Mouse (Mus musculus): Measurements from ENCODE around the gene Tead1.

Gene Tead1

DNA sequence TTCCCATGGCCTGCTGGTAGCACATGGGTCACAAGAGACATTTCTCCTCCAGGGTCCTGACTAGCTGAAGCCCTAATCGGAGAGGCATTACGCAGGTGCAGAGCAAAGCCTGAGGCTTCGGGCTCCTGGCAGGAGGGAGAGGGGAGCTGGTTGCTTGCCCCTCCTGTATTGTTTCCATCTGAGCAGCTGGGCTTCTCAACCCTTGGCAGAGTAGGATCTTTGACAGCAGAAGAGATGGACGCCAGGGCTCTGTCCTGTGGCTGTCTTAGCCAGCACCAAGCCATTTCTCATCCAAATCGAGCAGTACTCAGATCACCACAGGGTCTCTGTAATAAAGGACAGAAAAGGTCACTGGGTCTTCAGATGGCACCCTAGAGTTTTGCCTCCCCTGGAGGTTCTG, 97.6 kb downstream of the Tead1 start:
- DNase-seq (ENCODE audit: low spot score), result no peak

DNA sequence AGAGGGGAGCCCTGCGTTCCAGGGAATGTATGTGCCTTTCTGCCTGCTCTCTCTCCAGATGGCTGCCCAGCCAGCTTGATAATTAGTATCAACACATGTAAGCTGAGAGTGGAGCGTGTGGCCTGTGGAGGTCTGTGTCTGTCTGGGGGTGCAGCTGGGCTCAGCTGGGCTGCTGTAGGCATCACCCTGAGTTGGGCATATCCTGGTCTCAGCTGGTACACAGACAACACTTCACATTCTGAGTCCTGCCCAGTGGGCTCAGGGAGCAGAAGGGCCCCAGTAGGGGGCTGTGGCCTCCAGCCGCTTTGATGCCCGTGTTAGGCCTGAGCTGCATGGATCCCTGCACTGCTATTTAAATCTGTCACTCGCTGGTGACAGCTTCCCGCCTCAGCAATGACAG, 100.5 kb downstream of the Tead1 start:
- DNase-seq (ENCODE audit: low spot score), result peak; percentile 72

DNA sequence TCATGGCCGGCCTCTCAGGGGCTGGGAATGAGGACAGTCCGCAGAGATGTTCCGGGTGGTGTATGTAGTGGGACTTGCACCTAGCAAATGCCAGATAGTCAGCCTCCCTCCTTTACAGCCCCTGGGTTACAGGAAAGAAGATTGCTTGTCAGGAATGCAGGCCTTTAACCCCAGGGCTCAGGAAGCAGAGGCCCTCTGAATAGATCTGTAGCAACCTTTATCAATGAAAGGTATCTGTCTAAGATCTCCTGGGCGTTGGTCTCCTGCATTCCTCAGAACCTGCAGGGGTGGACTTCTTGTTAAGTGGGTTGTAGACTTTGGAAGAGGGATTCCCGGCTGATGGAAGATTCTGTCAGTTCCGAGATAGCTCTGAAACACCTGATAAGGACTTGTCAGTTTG, 101.8 kb downstream of the Tead1 start:
- DNase-seq (ENCODE audit: low spot score), result no peak

DNA sequence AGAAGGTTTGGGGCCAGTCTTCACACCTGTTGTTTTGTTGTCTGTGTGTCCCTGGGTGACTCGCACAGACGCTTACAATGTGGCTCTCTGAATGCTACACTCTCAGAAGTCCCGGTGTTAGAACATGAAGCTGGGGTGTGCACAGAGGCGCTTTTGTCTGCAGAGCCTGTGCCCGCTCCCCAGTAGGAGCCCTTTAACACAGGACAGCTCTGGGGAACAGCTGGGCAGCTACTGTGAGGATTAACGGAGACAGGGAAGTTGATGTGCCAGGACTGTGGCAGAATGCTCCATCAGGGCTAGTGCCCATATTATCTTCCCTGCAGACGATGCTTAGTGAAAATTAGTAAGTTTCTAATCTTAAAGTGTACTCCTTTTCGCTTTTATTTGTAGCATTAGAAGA, 102.9 kb downstream of the Tead1 start:
- DNase-seq (ENCODE audit: low spot score), result no peak

DNA sequence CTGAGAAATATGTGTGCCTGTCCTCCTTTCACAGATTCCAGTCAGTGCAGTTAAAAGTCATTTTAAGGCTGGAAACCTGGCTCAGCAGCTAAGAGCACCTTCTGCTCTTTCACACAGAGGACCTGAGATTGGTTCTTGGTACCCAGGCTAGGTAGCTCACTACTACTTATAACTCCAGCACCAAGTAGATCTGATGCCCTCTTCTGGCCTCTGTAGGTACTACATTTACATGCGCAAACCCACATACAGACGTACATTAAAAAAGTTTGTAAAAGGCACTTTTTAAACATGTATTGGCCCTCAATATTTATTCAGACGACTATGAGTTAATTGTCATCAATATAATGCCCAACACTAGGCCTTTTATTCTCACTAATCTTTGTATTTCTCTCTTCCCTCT, 105.2 kb downstream of the Tead1 start:
- no peak for DNase-seq (ENCODE audit: low spot score)

DNA sequence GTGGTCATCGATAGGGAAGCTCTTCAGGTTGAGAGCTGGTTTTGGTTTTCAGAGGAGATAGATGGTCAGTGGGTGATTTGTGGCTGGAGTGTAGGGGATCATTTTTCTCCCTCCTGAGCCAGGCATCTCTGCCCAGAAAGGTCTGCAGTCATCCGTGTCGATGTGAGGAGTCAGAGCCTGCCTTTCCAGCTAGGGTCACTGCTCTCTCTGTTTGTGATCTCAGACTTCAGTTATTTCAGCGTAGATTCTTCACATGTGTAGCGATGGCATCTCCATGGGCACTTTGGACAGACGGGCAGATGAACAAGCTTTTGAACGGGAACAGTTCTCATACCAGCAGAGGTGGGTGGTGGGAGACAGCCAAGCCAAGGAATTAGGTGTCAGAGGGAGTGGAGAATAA, 106.2 kb downstream of the Tead1 start:
- no peak for DNase-seq (ENCODE audit: low spot score)

DNA sequence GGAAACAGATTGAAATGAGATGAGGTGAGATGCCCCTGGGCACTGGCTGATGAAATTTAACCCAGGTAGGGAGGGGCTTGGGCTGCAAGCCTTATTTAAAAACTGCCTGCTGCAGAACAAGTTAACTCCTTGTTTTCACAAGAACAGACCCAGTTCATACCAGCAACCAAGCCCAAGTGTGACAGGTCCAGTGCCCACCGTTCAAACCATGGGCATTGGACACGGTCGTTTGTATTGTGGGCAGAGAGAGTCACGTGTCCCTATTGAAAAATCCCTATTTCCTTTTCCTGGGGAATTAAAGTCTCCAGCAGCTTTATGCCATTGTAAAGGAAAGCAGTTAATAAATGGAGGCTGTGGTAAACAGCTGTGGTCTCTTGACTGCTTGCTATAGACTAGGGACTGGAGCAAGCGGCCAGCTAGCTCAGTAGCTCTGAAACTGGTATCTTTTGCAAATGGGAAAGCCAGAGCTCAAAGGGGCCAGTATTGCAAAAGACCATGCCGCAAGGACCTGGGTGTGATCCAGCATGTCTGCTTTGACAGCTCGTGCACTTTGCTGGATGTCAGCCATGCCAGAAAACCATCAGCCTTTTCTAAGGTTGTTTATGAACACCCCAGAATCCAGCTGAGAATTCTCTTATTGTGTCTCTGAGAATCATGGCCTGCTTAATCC, 107.6 kb downstream of the Tead1 start:
- no peak for DNase-seq (ENCODE audit: low spot score)

DNA sequence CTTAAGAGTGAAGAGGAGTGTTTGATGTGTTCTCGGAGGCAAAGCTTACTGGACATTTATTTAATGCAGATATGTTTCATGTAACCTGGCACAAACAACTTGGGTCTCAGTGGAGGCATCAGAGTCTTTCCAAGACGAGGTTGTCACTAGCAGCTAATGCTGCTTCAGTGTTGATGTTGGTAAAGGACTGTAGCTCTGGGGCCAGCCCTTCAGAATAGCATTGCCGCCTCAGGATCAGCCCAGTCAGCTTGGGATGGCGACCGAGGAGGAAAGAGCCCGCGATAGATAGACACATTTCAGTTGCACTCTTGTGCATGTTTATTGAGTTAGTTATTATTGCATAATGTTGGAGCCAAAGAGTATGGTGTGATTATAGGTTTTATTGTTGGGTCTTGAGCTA, 108.2 kb downstream of the Tead1 start:
- DNase-seq (ENCODE audit: low spot score), result no peak

DNA sequence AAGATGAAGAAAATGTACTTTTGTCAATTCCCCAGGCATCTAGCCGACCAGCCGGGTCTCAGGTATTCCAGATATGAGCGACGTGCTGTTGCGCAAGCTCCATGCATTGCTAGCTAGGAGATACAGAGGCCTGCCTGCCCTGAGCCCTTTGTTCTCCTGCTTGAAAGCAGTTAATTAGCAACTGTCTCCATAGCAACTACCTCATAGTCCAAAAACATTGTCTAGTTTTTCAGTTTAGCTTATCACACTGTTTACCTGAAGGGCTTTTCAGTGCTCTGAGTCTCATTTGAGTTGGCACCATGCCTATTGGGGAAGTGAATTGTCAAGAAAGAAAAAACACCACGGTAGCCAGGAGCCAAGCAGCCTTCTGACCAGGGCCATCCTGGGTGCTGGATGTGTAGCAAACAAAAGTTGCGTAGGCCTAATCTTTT, 109.2 kb downstream of the Tead1 start:
- DNase-seq (ENCODE audit: low spot score), result peak; percentile 64

DNA sequence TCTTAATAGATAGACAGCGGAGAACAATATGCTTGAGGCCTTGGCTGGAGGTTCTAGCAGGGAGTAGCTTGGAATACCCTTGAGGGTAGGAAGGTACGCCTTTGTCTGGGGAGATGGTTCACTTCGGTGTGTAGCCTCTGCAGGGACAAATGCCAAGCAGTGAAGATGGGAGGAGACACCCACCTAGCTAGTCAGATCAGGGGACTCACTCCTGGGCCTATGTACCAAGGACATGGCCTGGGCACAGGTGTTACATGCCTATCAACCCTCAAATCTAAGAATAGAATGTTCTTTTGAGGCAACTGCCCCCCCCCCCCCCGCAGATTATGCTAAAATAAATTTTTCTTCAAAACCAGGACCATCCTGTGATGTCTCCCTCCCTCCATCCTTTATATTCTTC, 110.6 kb downstream of the Tead1 start:
- DNase-seq (ENCODE audit: low spot score), result no peak

DNA sequence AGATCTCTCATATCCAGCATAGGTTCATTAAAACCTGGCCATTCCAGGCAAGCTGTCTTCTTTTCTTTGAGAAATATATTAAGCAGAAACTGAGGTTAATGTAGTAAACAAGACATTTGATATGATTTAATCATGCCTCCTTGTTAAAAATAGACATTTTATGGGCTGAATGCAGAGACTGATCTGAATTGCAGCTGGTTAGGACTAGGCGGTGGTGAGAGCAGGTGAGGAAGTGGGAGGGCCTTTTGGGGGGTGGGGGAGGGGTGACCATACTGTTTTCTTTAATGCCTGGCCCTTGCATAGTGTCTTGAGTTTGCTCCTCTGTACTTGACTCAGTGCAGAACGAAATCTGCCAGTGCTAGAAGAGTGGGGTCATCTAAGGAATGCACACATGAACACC, 111.2 kb downstream of the Tead1 start:
- DNase-seq (ENCODE audit: low spot score), result no peak

DNA sequence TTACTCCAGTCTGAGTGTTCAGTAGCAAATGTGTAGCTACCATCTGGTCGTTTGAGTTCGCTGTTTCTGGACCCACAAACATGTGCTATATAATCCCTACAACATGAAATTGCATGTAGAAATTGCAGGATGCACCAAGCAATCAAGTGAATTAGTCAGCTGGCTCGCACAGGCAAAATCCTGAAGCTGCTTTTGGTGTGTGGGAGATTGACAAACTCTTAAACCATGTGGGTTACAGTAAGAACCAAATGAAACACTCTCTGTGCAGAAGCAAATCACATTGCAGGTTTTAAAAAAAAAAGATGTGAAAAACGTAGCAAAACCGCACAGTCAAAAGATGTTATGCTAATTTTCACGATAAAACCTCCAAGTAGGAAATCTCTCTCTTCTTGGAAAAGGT, 113.6 kb downstream of the Tead1 start:
- no peak for DNase-seq (ENCODE audit: low spot score)

DNA sequence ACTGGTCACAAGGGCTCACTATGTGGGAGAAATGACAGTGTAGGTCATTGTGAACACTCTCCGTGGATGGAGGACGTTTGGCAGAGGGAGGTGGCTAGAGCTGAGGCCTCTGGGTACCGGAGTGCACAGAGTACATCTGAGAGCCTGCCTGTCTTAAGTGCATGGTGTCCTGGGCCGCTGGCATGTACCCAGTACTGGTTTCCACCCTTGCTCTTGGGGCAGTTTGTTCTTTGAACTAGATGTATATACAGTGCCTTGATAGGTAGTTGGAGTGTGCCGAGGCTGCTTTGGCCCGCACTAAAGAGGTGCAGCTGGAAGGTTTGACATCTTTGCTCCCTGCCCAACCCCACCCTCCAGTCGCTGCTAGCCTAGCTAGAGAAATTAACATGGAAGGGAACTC, 114.8 kb downstream of the Tead1 start:
- DNase-seq (ENCODE audit: low spot score), result no peak

DNA sequence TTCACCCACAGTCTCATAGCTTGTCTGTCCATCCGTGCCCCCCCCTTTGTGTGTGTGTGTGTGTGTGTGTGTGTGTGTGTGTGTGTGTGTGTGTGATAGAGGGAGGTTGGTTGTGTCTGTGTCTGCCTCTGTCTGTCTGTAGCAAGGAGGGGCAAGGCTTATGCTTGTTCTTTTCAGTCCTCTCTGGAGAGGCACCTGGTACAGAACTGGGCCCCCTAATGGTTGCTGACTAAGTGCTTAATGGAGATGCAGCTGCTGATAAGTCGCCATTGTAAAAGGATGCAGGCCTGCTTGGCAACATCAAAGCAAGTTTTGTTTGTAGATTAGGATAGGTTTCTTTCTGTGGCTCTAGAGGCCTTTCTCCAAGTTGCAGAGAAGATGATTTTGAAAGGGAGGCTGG, 115.4 kb downstream of the Tead1 start:
- DNase-seq (ENCODE audit: low spot score), result no peak

DNA sequence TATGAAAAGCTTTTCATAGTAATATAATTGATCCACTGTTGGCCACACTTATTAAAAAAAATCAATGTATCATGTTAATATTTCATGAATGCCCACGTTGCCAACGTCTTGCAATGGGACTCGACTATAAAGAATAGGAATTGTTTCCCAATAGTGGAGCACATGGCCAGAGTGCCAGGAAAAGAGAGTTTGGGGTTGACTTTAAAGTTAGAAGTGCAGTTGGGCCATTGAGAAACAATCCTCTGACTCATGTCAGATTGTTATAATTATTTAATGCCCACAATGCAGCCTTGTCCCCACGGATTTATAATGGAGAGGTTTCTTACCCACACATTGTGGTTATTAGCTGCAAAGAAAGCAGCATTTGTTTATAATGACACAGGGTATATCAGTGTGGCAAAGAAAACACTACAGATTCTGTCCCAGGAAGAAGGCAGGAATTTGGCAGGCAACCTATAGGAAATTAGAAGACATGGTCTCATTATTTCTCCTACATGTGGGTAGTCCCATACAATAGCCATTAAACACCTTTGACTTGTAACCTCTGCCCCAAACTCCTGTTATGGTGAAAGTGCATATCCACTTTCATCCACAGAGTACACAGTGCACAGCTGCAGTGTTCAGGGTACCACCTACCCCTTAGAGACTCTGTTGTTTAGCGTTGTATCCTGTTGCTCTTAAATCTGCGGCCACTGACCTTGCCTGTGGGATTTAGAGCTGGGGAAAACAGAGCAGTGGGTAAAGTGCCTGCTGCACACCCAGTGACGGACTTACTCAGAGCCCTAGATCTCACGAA, 118.6 kb downstream of the Tead1 start:
- no peak for DNase-seq (ENCODE audit: low spot score)

DNA sequence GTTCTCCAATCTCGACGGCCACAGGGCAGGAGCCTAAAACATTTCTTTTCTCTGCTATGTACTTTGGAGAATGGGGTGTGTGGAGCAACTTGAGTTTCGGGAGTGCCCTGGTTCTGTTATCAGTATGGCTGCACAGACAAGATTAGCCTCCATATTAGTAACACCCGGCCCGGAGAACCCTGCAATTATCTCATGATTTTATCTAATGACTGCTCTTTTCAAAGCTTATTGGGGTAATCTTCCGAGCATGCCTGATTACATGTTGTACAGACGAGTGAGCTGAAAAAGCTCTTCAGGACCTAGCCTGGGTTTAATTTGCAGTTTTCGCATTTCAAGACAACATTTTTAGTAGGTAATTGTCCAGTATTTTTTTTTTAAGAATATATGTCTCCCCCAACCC, 122.6 kb downstream of the Tead1 start:
- DNase-seq (ENCODE audit: low spot score), result peak; percentile 45

DNA sequence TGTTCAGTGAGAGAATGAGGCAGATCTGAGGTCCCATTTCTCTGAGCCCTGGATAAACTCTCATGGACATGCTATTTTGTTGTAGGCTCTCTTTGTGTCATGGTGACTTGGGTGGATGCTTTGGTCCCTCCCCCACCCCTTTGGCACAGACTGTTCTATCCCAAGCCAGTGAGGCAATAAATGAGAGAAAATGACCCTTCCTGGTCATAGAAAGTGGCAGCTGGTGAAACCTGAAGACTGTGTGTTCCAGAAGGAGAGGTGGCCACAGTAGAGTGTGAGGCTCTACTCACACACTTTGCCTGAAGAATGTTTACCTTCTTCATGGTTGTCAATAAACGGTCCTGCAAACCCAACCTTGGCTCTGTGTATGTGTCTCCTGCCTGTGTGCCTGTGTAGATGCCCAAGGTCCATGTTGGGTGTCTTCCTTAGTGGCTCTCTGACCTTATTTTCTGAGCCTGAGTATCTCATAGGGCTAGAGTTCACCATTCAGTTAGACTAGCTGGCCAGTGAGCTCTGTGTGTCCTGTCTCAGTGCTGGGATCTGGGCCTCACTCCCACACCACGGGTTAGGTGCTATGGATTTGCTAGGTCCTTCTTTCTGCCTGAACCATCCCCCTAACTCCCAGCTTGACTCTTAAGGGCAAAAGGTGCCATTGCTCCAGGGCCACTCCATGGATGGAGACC, 127.7 kb downstream of the Tead1 start:
- no peak for DNase-seq (ENCODE audit: low spot score)

DNA sequence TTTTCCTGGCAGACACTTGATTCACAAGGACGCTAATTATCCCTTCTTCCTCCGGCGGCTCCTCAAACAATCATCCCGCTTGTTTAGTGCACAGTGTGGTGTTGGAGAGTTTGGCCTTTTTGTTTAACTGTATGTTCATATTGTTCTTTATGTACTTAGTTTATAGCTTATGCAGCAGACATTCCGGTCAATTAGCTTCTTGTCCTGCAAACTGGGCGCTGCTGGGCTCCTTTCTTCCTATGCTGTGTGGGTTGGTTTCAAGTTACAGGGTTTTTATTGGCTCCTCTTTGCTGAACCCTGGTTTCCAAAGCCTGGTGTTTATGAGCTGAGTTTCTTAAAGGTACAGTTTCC, 128.3 kb downstream of the Tead1 start:
- peak; percentile 74 for DNase-seq (ENCODE audit: low spot score)

DNA sequence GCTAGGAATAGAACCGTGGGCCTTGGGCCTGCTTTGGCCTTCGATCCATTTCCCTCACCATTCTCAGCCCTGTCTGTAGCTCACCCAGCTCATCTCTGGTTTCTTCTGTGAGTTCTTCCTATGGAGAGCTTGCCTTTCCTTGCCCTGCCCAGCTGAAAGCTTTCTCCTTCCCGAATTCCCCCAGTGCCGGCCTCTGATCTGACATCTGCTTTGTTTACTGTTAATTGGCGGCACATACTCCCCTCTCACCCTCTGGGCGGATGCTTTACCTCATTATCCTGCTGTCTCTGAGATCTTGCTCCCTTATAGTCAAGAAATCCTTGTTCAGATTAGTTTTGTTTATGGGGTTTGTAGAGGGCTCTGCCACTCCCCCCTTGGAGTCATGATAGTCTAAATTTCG, 131.6 kb downstream of the Tead1 start:
- DNase-seq (ENCODE audit: low spot score), result peak; percentile 56

DNA sequence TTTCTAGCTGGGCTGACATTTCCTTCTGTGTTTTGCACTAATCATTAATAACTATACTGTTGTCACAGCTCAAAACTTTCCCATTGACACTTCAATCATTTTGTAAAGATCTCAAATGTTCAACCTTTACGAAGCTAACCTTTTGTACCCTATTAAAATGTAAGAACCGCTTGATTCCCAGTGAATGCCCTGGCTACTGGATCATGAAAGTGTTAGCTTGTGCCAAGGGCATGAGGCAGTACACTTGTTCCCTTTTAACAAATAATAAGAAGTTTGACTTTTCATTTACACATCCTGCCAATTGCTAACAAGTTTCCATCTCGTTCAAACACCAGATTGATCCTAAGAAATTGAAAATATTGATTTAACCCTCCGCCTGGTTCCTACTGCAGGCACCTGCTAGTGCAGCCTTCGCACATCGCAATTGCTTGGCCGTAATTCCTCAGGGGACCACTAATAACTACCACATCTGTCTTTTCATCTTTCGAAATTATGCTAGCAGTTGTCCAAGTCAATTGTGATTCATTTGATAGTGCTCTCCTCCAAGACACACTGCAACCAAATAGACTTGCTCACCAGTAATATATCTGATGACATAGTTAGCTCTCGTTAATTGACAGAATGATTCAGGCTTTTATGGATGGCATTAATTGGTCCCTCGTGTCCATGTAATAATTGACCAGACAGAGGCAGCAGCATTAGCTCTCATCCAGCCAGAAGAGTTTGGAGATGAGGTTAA, 133.1 kb downstream of the Tead1 start:
- DNase-seq (ENCODE audit: low spot score), result peak; percentile 64

DNA sequence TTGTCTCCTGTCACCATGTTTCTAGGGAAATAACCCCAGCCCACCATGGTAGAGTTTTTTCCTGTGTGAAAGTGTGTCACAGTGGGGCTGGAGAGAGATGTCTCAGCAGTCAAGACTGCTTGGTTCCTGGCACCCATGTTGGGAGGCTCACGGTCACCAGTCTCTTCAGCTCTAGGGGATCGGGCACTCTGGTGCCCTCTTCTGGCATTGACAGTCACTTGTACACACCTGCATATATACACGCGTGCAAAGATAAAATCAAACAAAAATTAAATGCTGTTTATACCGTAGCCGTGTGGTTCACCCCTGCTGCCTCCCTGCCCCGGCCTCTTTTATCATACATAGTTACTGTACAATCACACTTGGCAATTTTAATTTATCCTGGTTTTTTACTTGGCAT, 134.0 kb downstream of the Tead1 start:
- DNase-seq (ENCODE audit: low spot score), result no peak

DNA sequence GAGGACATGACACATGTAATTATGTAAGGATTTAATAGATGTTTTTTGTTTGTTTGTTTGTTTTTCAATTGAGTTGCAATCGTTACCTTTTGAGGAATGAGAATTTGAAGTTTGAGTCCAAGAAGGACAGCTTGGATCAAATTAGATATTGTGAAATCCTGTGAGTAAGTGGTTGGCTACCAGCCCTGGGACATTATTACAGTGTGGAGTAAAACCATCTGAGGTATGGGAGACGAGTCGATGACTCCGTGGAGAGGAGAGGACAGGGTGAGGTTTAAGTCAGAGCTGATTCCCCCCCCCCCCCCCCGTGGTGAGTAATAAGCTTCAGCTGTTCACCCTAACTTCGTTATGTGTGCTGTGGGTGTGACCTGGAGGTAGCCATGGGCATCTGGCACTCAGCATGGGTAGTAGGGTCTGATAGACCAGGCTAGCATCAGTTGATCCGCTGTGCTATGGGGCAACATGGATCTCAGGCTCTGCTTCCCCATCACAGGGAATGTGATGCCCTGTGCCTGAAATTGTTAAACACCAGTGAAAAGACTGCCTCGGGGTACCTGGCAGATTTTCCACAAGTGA, 134.7 kb downstream of the Tead1 start:
- no peak for DNase-seq (ENCODE audit: low spot score)

Data from retina, embryonic 14.5 days (tissue).